In the genomic region with DNA sequence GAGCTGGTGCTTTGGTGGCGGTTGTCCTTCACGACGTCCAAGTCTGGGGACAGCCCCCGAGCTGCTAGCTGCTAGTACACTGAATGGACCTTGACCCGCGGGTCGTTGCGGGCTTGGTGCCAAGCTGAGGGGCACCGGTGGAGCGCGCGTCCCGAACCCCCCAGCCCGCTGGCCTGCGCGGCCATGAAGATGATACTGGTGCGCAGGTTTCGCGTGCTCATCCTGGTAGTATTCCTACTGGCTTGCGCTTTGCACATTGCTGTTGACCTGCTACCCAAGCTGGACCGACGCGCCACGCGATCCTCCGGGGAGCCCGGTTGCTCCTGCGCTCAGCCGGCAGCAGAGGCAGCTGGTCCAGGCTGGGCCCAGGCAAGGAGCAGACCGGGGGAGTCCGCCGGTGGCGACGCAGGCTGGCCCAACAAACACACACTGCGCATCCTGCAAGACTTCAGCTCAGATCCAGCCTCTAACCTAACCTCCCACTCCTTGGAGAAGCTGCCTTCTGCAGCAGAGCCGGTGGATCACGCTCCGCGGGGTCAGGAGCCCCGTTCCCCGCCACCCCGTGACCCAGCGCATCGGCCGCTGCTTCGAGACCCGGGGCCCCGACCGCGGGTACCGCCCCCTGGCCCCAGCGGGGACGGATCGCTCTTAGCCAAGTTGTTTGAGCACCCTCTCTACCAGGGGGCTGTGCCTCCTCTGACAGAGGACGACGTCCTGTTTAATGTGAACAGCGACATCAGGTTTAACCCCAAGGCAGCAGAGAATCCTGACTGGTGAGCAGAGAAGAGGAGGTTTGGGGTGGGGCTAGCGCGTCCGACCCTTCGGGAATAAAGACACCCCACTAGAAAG, we compare ENCODE assay signal across 8 mouse cellular contexts. TPM values are rescaled to one million over a fixed set of nuclear protein-coding genes. Genes with fewer than 3 reads are reported as not detected.
A peak's percentile ranks its signal among the peaks of the same experiment; 100 is the strongest.
DNase-seq lines count a peak whose midpoint lies in the region; ATAC-seq lines count a peak whose summit lies in the region.

No protein-coding gene starts in this region.

- 2% methylated on average over 61 of the region's 61 CpGs for WGBS in intestine, embryonic 14.5 days
- WGBS in limb, embryonic 15.5 days: 2% methylated on average over 61 of the region's 61 CpGs
- under 1% methylated on average over 57 of the region's 61 CpGs for WGBS in neural tube, embryonic 11.5 days

- intact Hi-C loops in heart, postnatal 25 days (cut with DNase I): no loop called here

- H3K4me2 ChIP-seq in intestine, embryonic 14.5 days (ENCODE audit: low read length): peak overlapping the region; percentile 63
- H3K4me2 ChIP-seq in limb, embryonic 15.5 days: peak overlapping the region; percentile 96
- peak overlapping the region; percentile 97 for H3K4me2 ChIP-seq in neural tube, embryonic 11.5 days (ENCODE audit: low read depth)

- no peak for ATAC-seq in intestine, embryonic 14.5 days (replicated peaks; ENCODE audit: low FRiP score, low TSS enrichment, low read depth)
- peak; percentile 4; the same call in 1 of the 2 replicates for ATAC-seq in limb, embryonic 15.5 days (ENCODE audit: insufficient number of reproducible peaks, low FRiP score, low TSS enrichment, low read depth)
- ATAC-seq in neural tube, embryonic 11.5 days (ENCODE audit: insufficient read depth, low FRiP score, low TSS enrichment): 0 out of 2 replicates have a peak, but pooled peaks have one; percentile 5

- H3K36me3 ChIP-seq in intestine, embryonic 14.5 days (ENCODE audit: control insufficient read depth, insufficient read depth, low read length): no peaks in the 10 kb centered on the region
- H3K36me3 ChIP-seq in limb, embryonic 15.5 days: 0 out of 2 replicates have a peak, but pooled peaks cover 3% of the 10 kb centered on the region
- H3K36me3 ChIP-seq in neural tube, embryonic 11.5 days (ENCODE audit: control insufficient read depth, insufficient read depth, low read length): no peaks in the 10 kb centered on the region

- H3K9me3 ChIP-seq in intestine, embryonic 14.5 days (ENCODE audit: control insufficient read depth, low read length): no peaks in the 10 kb centered on the region
- no peaks in the 10 kb centered on the region for H3K9me3 ChIP-seq in limb, embryonic 15.5 days
- no peaks in the 10 kb centered on the region for H3K9me3 ChIP-seq in neural tube, embryonic 11.5 days (ENCODE audit: control insufficient read depth, low read length)

- 0 out of 2 replicates have a peak overlapping the region, but pooled peaks have one; percentile 57 for H3K27ac ChIP-seq in intestine, embryonic 14.5 days (ENCODE audit: low read depth)
- no peak overlapping the region for H3K27ac ChIP-seq in limb, embryonic 15.5 days
- peak overlapping the region; percentile 71 for H3K27ac ChIP-seq in neural tube, embryonic 11.5 days (ENCODE audit: low read depth, low read length)

- H3K9ac ChIP-seq in intestine, embryonic 14.5 days (ENCODE audit: low read length): peak overlapping the region; percentile 30
- H3K9ac ChIP-seq in limb, embryonic 15.5 days: peak overlapping the region; percentile 15
- peak overlapping the region; percentile 77 for H3K9ac ChIP-seq in neural tube, embryonic 11.5 days (ENCODE audit: low read length)

- H3K4me1 ChIP-seq in intestine, embryonic 14.5 days (replicated peaks; ENCODE audit: control insufficient read depth, insufficient read depth, low read length): peaks cover 27% of the 10 kb centered on the region
- peaks cover 39% of the 10 kb centered on the region for H3K4me1 ChIP-seq in limb, embryonic 15.5 days
- peaks cover 12% of the 10 kb centered on the region for H3K4me1 ChIP-seq in neural tube, embryonic 11.5 days (ENCODE audit: control insufficient read depth, insufficient read depth, low read length)

- peaks cover 23% of the 10 kb centered on the region for H3K27me3 ChIP-seq in intestine, embryonic 14.5 days (replicated peaks; ENCODE audit: control insufficient read depth, insufficient read depth, low read length)
- peaks cover 56% of the 10 kb centered on the region for H3K27me3 ChIP-seq in limb, embryonic 15.5 days
- peaks cover 5% of the 10 kb centered on the region; the same call in 1 of the 2 replicates for H3K27me3 ChIP-seq in neural tube, embryonic 11.5 days (ENCODE audit: control insufficient read depth, insufficient read depth, low read length)

- DNase-seq in heart, adult 11 months: peak; percentile 93
- DNase-seq in heart, postnatal 25 days (ENCODE audit: low spot score): no peak
- peak; percentile 58 to 60 for DNase-seq in cerebellum, postnatal 10 days
- DNase-seq in gastrocnemius, adult 18-20 months (ENCODE audit: low spot score): peak; percentile 32
- peak; percentile 77 for DNase-seq in intestine, embryonic 14.5 days (ENCODE audit: low spot score)
- DNase-seq in neural tube, embryonic 11.5 days (ENCODE audit: low spot score): peak; percentile 45
- no peak for DNase-seq in c-Kit-positive CD71-positive TER-119-positive erythroid progenitor cells, embryonic 14.5 days (ENCODE audit: low spot score)

- H3K4me3 ChIP-seq in intestine, embryonic 14.5 days (ENCODE audit: low read depth, low read length): peak overlapping the region; percentile 58
- H3K4me3 ChIP-seq in limb, embryonic 15.5 days: peak overlapping the region; percentile 64
- H3K4me3 ChIP-seq in neural tube, embryonic 11.5 days (ENCODE audit: low read depth, low read length): peak overlapping the region; percentile 59

RNA-seq across cellular contexts. Expression of a gene that starts 1.4 kb away (rescaled TPM):
- total RNA-seq in heart, postnatal 25 days (2021): 10 to 100 TPM; 10.7 to 12.2 TPM
- 10 to 100 TPM; 22.4 to 24.6 TPM for total RNA-seq in gastrocnemius, adult 18-20 months (2021)
- 10.4 and 11.8 TPM in 2 replicates for polyA plus RNA-seq in intestine, embryonic 14.5 days (2014; fragmentation: Nextera tagmentation; extraction: Ambion mirVana)
- 6.4 and 7.8 TPM in 2 replicates for polyA plus RNA-seq in limb, embryonic 15.5 days (2015; fragmentation: Nextera tagmentation; extraction: Ambion mirVana)
- polyA plus RNA-seq in neural tube, embryonic 11.5 days (2014; fragmentation: Nextera tagmentation; extraction: Ambion mirVana): 25.5 and 28.2 TPM in 2 replicates

Comparison
In these comparisons a context has a peak if more than half of its experiments do, and no peak if none do; other contexts are left out.
1. DNase-seq: peak in heart, adult 11 months (single experiment), cerebellum, postnatal 10 days (2 of 2), gastrocnemius, adult 18-20 months (single experiment), intestine, embryonic 14.5 days (single experiment) and neural tube, embryonic 11.5 days (single experiment); none in heart, postnatal 25 days (single experiment) and c-Kit-positive CD71-positive TER-119-positive erythroid progenitor cells, embryonic 14.5 days (single experiment).
2. H3K9ac ChIP-seq: peak in every context shown above with its lines; median percentile 77 in neural tube, embryonic 11.5 days; 30 in intestine, embryonic 14.5 days; 15 in limb, embryonic 15.5 days.
3. Peak in every context shown above with its lines, with median percentiles within 50 percentile points of each other: H3K4me2 ChIP-seq and H3K4me3 ChIP-seq.